Mouse (Mus musculus) ES-Bruce4 (cell line): ENCODE data around the gene Rtn4r. TPM values are rescaled to one million over a fixed set of nuclear protein-coding genes. Genes with fewer than 3 reads are reported as not detected.

ENCODE experiments used
- H3K27ac ChIP-seq: 2 replicates; pipeline ENCODE4 v1.5.1; 2012; ENCODE audit warnings: low read length, inconsistent platforms; ENCODE audit not compliant: insufficient read depth
- H3K27me3 ChIP-seq: 2 replicates; pipeline ENCODE4 v1.6.1; 2012; ENCODE audit warnings: mild to moderate bottlenecking, low read length, inconsistent platforms; ENCODE audit not compliant: control insufficient read depth, poor library complexity, insufficient read depth, severe bottlenecking
- H3K36me3 ChIP-seq: 2 replicates; pipeline ENCODE4 v1.6.1; 2012; ENCODE audit warnings: inconsistent platforms, mild to moderate bottlenecking, low read length, moderate library complexity; ENCODE audit not compliant: control insufficient read depth, poor library complexity, insufficient read depth, severe bottlenecking
- H3K4me1 ChIP-seq: one replicate; pipeline ENCODE4 v1.8.1; 2011; ENCODE audit warnings: low read length; ENCODE audit not compliant: control insufficient read depth, insufficient read depth
- H3K4me3 ChIP-seq: 2 replicates; pipeline ENCODE4 v1.5.1; 2011; ENCODE audit warnings: low read depth, mild to moderate bottlenecking, low read length
- H3K9ac ChIP-seq: 2 replicates; pipeline ENCODE4 v1.6.1; 2012; ENCODE audit warnings: low read depth, mild to moderate bottlenecking, inconsistent platforms; ENCODE audit not compliant: poor library complexity, severe bottlenecking
- H3K9me3 ChIP-seq: replicated peaks from 2 replicates; pipeline ENCODE4 v1.6.1; 2012; ENCODE audit warnings: mild to moderate bottlenecking, low read length, inconsistent platforms; ENCODE audit not compliant: control insufficient read depth, poor library complexity, insufficient read depth, severe bottlenecking
- CTCF ChIP-seq: IDR thresholded peaks from one replicate; pipeline ENCODE4 v1.8.1; 2011; ENCODE audit warnings: low read depth, low read length
- EP300 ChIP-seq: IDR thresholded peaks from 2 replicates; pipeline ENCODE4 v1.6.1; 2011; ENCODE audit warnings: low read depth, low read length; ENCODE audit not compliant: insufficient read depth
- POLR2A ChIP-seq: IDR thresholded peaks from one replicate; pipeline ENCODE4 v1.8.1; 2011; ENCODE audit warnings: low read length; ENCODE audit not compliant: insufficient read depth
- polyA plus RNA-seq: library from polyadenylated mRNA; stranded (reverse); fragments of >200 nt; gene quantifications from 2 replicates; pipeline ENCODE4 v1.2.4, GENCODE M21; 2011; ENCODE audit warnings: low read depth; ENCODE audit not compliant: missing spikeins, insufficient read depth, insufficient read length

The Rtn4r gene
- polyA plus RNA-seq, 1 experiment, result 2.2 TPM

- Histone ChIP-seq H3K9ac (no peak overlapping the region), H3K4me1 (no peaks in the 10 kb centered on the region), H3K9me3 (no peaks in the 10 kb centered on the region), H3K36me3 (no peaks in the 10 kb centered on the region), H3K4me3 (no peak overlapping the region), H3K27ac (no peak overlapping the region), H3K27me3 (no peaks in the 10 kb centered on the region)
- TF ChIP-seq EP300 (no peak), POLR2A (no peak), CTCF (no peak)
Measured at GRCm38 (mm10) chr16:18145341-18145867, 18.0 kb downstream of the Rtn4r start.

- no peak overlapping the region for H3K4me3 ChIP-seq
- H3K9me3 ChIP-seq, result no peaks in the 10 kb centered on the region
- TF ChIP-seq EP300 (no peak), CTCF (no peak), POLR2A (no peak)
- H3K9ac ChIP-seq, result no peak overlapping the region
- no peaks in the 10 kb centered on the region for H3K36me3 ChIP-seq
- no peaks in the 10 kb centered on the region for H3K4me1 ChIP-seq
- H3K27ac ChIP-seq, result no peak overlapping the region
- H3K27me3 ChIP-seq, result no peaks in the 10 kb centered on the region
Measured at GRCm38 (mm10) chr16:18148208-18148876, 20.9 kb downstream of the Rtn4r start.

- no peaks in the 10 kb centered on the region for H3K4me1 ChIP-seq
- no peaks in the 10 kb centered on the region for H3K27me3 ChIP-seq
- H3K27ac ChIP-seq, result no peak overlapping the region
- no peak overlapping the region for H3K9ac ChIP-seq
- no peaks in the 10 kb centered on the region for H3K36me3 ChIP-seq
- no peak for TF ChIP-seq EP300
- no peaks in the 10 kb centered on the region for H3K9me3 ChIP-seq
- H3K4me3 ChIP-seq, result no peak overlapping the region
Measured at GRCm38 (mm10) chr16:18149205-18149604, 21.8 kb downstream of the Rtn4r start.

GRCm38 (mm10) chr16:18152189-18152588, 24.7 kb downstream of the Rtn4r start:
- no peak overlapping the region for H3K27ac ChIP-seq
- H3K4me3 ChIP-seq, result no peak overlapping the region
- no peak for TF ChIP-seq POLR2A
- TF ChIP-seq CTCF, result no peak
- no peak for TF ChIP-seq EP300
- no peaks in the 10 kb centered on the region for H3K4me1 ChIP-seq
- H3K27me3 ChIP-seq, result no peaks in the 10 kb centered on the region
- no peaks in the 10 kb centered on the region for H3K36me3 ChIP-seq
- no peaks in the 10 kb centered on the region for H3K9me3 ChIP-seq
- H3K9ac ChIP-seq, result no peak overlapping the region

GRCm38 (mm10) chr16:18152769-18153445, 25.5 kb downstream of the Rtn4r start:
- Histone ChIP-seq H3K9me3 (no peaks in the 10 kb centered on the region), H3K4me1 (no peaks in the 10 kb centered on the region), H3K9ac (no peak overlapping the region), H3K27ac (no peak overlapping the region), H3K4me3 (no peak overlapping the region), H3K36me3 (no peaks in the 10 kb centered on the region), H3K27me3 (no peaks in the 10 kb centered on the region)
- TF ChIP-seq CTCF (no peak), EP300 (no peak), POLR2A (no peak)

GRCm38 (mm10) chr16:18154521-18155171, 27.2 kb downstream of the Rtn4r start:
- Histone ChIP-seq H3K4me3 (no peak overlapping the region), H3K4me1 (no peaks in the 10 kb centered on the region), H3K9ac (no peak overlapping the region), H3K36me3 (no peaks in the 10 kb centered on the region), H3K27me3 (no peaks in the 10 kb centered on the region), H3K9me3 (no peaks in the 10 kb centered on the region), H3K27ac (no peak overlapping the region)
- TF ChIP-seq CTCF (no peak), POLR2A (no peak), EP300 (no peak)
